Mouse (Mus musculus): ENCODE data around the gene Filip1l.
A peak's percentile ranks its signal among the peaks of the same experiment; 100 is the strongest.

The Filip1l gene

GRCm38 (mm10) chr16:57566215-57566614 lies 213.3 kb downstream of the Filip1l start:
- DNase-seq (ENCODE audit: low spot score in 2 of 2): no peak

- no peak for DNase-seq (ENCODE audit: low spot score in 2 of 2)
Measured at GRCm38 (mm10) chr16:57568648-57569404, 215.9 kb downstream of the Filip1l start.

GRCm38 (mm10) chr16:57570789-57571311 lies 218.0 kb downstream of the Filip1l start:
- DNase-seq (ENCODE audit: low spot score in 2 of 2): no peak

- no peak for DNase-seq (ENCODE audit: low spot score in 2 of 2)
Measured at GRCm38 (mm10) chr16:57573831-57574230, 220.9 kb downstream of the Filip1l start.

GRCm38 (mm10) chr16:57575764-57576388 lies 223.0 kb downstream of the Filip1l start:
- DNase-seq (ENCODE audit: low spot score in 2 of 2): no peak

- DNase-seq (ENCODE audit: low spot score in 2 of 2): no peak
Measured at GRCm38 (mm10) chr16:57577519-57577918, 224.6 kb downstream of the Filip1l start.

GRCm38 (mm10) chr16:57580041-57580440 lies 227.1 kb downstream of the Filip1l start:
- no peak for DNase-seq (ENCODE audit: low spot score in 2 of 2)

GRCm38 (mm10) chr16:57582008-57582407 lies 229.1 kb downstream of the Filip1l start:
- no peak for DNase-seq (ENCODE audit: low spot score in 2 of 2)

GRCm38 (mm10) chr16:57585201-57585600 lies 232.3 kb downstream of the Filip1l start:
- no peak for DNase-seq (ENCODE audit: low spot score in 2 of 2)

GRCm38 (mm10) chr16:57593422-57594157 lies 240.7 kb downstream of the Filip1l start:
- DNase-seq (ENCODE audit: low spot score in 2 of 2): peak in 1 of 2 experiments; percentile 39

- DNase-seq (ENCODE audit: low spot score in 2 of 2): no peak
Measured at GRCm38 (mm10) chr16:57597295-57597957, 244.5 kb downstream of the Filip1l start.

GRCm38 (mm10) chr16:57601031-57601430 lies 248.1 kb downstream of the Filip1l start:
- no peak for DNase-seq (ENCODE audit: low spot score in 2 of 2)

- DNase-seq (ENCODE audit: low spot score in 2 of 2): peak; percentile 75 to 84
Measured at GRCm38 (mm10) chr16:57606444-57607227, 253.7 kb downstream of the Filip1l start, which contains the start of gene Cmss1. Cmss1 (minus strand) TSS chr16:57606864.

- peak in 1 of 2 experiments; percentile 42 for DNase-seq (ENCODE audit: low spot score in 2 of 2)
Measured at GRCm38 (mm10) chr16:57611768-57612167, 258.9 kb downstream of the Filip1l start.
